Mouse (Mus musculus) right cerebral cortex, postnatal 36 days (tissue): ENCODE data around the gene Ccdc65.
"Not testable (repeated sequence)": the region's sequence is repeated elsewhere in the genome, so short reads cannot be mapped to it uniquely, and the experiment has no call there.

Experiments
- DNase-seq, 2 experiments: peaks; one replicate each; pipeline ENCODE4 v3.0.0; 2022; ENCODE audit warnings: low spot score in 2 of 2, mixed read lengths in 1 of 2

Gene Ccdc65

DNA sequence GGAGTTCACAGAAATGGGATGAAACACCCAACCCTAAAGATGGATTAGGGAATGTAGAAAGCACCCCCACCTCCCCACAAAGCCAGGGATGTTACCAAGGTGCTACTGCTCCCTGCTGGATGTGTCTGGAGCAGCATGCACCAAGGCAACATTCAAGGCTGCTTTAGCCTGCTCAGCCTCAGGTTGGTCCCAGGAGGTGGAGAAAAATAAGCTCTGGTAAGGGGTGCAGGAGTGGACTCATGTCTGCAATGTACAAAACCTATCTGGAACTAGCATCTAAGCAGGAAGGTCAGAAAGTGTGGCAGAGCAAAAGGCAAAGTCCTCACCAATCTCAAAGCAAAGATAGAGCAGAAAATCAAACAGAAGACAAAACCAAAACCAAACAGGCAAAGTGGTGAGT, 29.9 kb downstream of the Ccdc65 start:
- DNase-seq = peak in 1 of 2 experiments; percentile 27

DNA sequence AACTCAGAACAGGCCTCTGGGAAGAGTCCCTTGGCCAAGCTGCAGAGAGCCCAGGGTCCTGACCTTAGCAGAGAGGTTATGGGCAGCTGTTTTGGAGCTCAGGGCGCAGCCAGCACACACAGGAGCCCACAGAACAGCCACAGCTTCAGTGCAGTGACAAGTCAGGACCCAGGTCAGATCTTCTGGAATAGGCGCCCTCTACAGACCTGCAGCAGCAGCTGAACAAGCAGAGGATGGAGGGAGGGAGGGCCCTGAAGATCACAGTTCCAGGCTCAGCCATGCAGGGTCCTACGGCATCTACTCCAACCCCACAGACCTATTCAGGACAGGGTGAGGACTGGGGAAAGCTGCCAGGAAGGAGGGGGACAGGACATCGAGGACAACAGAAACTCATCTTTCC, 30.8 kb downstream of the Ccdc65 start:
- no peak for DNase-seq

DNA sequence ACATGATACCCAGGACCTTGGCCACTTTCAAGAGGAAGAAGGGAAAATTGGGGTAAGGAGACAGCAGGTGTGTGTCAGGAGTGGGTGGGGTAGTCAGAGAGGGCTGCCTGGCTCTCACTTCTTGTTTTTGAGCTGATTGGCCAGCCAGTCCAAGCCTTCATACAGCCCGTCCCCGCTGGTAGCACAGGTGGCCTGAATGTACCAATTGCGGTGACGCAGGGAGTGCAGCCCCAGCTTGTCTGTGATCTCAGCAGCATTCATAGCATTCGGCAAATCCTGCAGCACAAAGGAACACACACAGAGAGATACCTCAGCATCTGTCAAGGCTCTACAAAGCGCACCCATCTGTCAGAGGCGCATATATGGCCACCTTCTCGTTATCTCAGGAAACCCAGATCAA, 32.2 kb downstream of the Ccdc65 start:
- no peak for DNase-seq

DNA sequence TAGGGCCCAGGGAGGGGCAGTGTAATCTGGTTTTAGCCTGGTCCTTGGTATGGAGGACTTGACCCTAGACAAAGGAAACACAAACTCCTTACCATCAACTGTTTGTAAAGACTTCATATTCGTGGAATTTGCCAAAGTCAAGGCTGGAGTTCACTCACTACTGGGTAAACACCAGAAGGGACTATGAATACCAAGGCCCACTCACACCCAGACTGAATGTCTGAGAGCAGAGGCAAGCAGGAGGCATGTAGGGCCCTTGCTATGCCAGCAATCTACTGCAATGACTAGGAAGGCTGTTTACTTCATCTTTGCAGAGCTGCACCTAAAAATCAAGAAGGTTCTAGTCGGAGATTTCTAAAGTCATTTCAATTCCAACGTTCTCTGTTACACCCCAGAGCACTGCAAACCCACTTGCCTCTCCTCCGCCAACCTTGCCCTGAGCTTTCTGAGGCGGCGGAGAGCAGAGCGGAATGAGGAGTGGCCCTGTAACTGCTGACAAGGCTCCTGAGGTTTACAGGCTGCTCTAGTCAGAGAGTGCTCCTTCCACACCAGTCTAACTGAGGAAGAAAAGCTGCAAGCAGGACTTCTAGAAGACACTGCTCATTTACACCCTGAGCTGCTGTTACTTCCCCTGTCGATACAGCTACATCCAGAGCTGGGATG, 34.9 kb downstream of the Ccdc65 start:
- no peak for DNase-seq

DNA sequence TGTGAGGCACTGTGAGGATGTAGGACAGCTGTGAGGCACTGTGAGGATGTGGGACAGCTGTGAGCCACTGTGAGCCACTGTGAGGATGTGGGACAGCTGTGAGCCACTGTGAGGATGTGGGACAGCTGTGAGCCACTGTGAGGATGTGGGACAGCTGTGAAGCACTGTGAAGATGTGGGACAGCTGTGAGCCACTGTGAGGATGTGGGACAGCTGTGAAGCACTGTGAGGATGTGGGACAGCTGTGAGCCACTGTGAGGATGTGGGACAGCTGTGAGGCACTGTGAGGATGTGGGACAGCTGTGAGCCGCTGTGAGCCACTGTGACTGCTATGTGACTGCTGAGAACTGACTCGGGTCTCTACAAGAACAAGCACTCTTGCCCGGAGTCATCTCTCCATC, 35.9 kb downstream of the Ccdc65 start:
- DNase-seq = not testable (repeated sequence)

DNA sequence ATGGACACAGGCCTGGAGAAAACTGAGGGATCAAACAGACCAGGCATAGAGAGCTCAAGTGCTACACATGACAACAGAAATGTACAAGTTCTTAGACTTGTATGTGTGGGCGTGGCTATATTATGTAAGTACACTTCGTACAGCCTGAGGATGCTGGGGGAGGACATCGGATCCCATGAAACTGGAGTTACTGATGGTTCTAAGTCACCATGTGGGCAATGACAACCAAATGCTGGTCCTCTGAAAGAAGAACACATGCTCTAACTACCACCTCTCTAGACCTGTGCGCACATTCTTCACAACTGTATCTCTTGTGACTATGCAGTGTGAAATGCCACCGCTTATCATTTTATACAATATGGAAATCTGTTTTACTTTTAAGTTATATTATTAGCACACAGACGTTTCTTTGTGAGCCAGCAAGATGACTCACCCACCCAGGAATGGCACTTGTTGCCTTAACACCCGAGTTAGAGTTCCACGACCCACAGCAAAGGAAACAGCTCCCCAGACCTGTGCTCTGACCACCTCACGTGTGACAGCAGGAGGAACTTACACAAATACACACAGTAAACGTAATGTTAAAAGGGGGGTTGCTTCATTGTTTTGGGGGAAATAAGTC, 38.4 kb downstream of the Ccdc65 start:
- peak; percentile 31 to 55 for DNase-seq

DNA sequence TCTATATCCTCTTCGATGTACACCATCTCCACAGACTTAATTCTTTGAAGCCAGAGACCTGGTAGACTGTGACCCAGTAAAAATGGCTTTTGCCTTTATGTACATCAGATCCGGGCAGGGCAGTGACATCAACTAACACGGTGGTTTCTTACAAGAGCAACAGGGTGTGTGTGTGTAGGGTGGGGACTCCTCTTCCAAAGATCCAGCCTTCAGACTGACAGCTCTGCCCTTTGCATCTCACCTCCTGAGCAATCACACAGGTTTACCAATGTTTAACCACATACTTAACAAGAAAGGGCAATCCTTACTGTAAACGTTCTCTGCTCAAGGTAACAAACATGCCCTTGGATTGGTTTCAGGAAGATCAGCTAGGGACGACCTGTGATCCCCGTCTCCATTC, 39.3 kb downstream of the Ccdc65 start:
- DNase-seq = no peak

DNA sequence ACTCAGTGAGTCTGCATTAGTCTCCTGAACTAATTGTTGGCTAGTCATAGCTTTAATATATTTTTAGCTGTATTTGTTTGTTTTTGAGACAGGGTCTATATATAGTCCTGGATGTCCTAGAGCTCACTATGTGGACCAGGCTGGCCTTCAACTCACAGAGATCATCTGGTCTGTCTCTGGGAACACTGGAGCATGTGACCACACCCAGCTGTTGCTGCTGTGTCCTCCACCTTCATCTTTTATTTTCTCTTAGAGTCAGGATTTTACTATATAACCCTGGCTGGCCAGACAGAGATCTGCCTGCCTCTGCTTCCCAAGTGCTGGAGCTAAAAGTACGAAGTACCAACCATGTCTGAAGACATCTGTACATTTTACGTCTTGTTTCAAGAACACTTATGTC, 41.1 kb downstream of the Ccdc65 start:
- no peak for DNase-seq

DNA sequence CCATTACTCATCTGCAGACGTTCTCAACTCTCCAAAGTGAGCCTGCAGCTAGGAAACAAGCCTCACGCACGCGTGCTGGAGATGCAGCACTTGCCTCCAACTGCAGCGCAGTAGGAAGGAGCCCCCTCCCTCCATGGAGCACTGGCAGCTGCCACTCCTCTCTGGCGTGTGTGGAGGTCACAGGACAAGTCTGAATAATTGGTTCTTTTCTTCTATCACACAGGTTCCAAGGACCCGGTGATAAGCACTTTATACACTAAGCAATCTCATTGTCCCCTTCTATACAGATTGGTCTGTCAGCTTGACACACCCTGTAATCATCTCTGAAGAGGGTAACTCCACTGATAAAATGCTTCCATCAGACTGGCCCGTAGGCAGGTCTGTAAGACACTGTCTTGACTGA, 45.0 kb downstream of the Ccdc65 start:
- DNase-seq = no peak

DNA sequence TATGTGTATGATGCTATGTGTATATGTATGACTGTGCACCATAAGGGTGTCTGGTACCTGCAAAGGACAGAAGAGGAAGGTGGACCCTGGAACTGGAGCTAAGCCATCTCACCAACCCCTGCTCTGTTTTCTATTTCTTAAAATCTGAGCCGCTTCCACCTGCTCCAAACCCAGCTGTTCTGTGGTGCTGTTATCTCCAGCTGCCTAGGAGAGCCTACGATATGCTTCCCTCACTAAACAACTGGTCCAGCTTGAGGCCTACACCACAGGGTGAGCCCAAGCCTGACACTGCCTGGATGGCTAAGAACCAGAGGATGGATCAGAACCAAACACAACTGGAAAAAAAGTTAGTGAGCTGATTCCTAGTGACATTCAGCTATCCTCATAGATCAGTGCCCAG, 46.1 kb downstream of the Ccdc65 start:
- DNase-seq = no peak

DNA sequence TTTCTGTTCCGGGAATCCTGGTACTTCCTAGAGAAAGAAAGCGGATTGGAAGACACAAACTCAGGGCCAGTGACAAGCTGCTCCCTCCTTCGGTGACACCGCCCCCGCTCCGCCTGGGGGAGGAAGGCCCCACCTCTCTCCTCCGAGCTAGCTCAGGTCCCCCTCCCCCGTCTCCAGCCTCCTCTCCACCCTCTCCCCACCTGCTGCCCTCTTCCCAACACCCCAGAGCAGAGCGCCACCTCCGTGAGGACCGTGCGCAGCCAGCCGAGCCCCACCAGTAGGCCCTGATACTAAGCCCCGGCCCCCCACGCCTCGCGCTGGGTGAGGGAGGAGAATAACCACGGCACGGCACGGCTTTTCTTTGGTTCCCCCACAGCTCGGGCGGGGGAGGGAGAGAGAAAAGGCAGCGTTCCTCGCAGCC, 54.2 kb downstream of the Ccdc65 start:
- peak; percentile 74 to 78 for DNase-seq

DNA sequence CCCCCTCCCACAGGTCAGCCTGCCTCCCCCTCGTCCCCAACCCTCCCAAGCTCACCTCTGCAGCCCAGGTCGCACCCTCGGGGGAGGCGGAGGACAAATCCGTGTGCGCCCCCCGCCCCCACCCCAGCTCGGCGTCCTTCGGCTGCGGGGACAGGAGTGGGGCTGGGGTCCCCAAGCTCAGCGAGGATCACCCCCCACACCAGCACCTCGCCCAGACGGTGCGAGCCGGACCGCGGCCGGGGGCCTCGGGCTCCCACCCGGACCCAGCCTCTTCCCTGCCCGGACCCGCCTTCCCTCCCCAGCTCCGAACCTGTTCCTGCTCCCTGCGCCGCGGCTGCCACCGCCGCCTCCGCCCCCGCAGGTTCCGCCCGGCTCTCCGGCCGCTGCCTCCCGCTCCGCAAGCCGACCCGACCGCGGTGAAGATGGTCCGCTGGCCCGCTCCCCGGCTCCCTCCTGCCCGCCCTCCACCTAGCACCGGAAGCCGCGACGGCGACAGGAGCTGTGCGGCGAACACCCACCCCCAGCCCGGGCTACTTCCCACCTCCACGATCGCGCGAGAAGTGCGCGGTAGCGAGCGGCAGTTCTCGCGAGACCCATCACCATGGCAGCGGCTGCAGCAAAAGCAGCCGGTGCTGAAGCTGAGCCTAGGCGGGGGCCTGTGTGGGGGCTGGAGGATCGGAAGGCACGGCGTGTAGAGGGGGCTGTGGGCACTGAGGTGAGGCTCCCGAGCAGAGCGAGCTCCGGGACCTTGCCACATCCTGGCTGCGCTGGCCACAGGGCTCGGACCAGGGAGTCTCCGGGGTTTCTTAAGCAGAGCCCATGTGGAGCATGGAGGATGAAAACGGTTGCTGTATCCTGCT, 54.9 kb downstream of the Ccdc65 start, which contains the start of gene Arf3:
Gene Arf3 (minus strand): TSS at position 545 of the 860 bp plus-strand sequence.
- peak; percentile 95 to 96 for DNase-seq

DNA sequence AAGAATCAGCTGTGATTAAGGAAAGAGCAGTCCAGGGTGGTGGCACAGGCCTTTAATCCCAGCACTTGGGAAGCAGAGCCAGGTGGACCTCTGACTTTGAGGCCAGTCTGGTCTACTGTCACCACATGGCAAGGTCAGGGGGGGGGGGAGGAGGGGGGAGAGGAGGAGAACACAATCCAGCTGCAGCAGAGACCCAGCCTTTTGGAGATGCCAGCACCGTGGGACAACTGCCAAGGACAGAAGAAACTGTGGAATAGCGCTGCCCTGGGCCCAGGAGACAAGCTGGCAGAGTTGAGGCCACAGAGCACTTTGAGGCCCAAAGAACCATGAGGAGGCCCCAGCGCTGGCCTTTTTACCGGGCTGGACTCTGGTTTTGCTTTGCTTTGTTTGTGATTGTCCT, 57.9 kb downstream of the Ccdc65 start:
- no peak for DNase-seq

DNA sequence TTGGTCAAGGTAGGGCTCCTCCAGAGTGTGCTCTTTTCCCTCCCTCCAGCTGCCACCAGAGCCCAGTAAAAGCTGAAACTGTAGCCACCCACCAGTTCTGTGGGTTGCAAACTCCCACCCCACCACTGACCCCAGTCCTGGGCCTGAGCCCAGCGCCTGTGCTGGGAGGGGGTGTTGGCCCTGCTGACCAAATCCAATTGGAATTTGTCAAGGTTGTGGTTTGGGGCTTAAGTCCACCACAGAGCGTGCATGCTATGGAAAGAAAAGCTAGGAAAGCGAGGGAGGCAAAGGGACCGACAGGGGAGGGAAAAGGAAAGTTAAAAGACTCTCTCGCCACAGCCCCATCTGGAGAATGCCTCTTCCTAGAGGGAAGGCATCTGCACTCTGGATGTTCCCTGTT, 60.3 kb downstream of the Ccdc65 start:
- DNase-seq = no peak

DNA sequence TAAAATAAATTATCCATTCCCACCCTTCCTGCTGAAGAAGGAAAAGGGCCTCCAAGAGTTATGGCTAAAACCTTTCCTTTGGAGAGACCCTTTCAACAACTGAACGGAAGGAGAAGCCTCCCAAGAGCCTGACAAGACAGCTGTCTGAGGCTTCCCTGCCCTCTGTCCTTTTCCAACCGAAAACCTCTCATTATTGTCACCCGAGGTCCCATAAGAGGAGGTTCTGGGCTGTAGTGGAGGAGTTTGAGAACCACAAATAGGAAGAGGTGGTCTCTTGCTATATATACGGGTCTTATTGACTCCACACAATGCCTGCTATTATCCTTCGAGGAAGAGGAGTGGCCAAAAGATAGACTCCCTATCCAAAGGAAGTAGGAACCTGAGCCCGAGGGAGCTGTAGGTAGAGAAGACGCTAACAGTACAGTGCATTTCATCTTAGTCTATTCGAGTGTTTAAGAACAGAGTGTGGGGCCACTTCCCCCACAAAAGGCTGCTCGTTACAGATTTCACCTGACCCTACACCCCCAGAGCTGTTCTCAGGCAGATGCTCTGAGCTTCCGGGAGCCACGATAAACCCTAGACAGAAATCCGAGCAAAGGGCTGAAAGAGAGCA, 63.9 kb downstream of the Ccdc65 start:
- DNase-seq = no peak

DNA sequence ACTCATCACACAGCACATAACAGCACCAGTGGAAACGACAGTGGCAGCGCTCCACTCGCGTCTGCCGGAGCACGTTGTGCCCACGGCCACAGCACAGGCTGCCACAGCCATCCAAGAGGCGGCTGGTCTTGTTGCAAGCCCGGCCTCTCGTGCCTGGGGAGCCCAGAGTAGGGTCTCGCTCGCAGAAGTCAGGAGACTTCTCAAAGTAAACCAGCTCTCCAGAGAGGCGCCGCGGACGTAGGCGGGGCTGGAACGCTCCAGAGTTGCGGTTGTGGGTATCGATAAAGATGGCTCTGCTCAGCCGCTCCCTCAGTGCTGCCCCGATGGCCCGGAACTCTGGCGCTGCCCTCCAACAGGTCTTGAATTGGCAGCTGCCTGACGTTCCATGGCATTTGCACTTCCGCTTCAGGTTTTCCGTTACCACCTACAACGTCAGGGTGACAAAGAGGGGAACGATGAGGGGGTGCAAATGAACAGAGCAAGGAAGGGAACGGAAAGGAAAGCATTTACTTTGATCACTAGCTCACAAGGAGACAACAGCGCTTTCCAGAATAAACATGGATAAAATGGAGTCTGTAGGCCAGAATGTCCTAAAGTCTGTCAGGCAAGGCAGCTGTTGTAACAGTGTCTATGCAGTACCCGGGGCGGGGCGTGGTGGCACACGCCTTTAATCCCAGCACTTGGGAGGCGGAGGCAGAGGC, 64.7 kb downstream of the Ccdc65 start:
- no peak for DNase-seq
